Mouse (Mus musculus): ENCODE measurements around the gene Lpp.
A peak's percentile ranks its signal among the peaks of the same experiment; 100 is the strongest.

The Lpp gene

GRCm38 (mm10) chr16:24506237-24506636 lies 112.9 kb downstream of the Lpp start:
- no peak for DNase-seq

- DNase-seq = no peak
Measured at GRCm38 (mm10) chr16:24506740-24507139, 113.4 kb downstream of the Lpp start.

GRCm38 (mm10) chr16:24507927-24508540 lies 114.7 kb downstream of the Lpp start:
- DNase-seq = no peak

GRCm38 (mm10) chr16:24509100-24509812 lies 115.9 kb downstream of the Lpp start:
- no peak for DNase-seq

GRCm38 (mm10) chr16:24509813-24510166 lies 116.5 kb downstream of the Lpp start:
- DNase-seq = no peak

- no peak for DNase-seq
Measured at GRCm38 (mm10) chr16:24513228-24513627, 119.9 kb downstream of the Lpp start.

- no peak for DNase-seq
Measured at GRCm38 (mm10) chr16:24514802-24515727, 121.8 kb downstream of the Lpp start.

- DNase-seq = no peak
Measured at GRCm38 (mm10) chr16:24516993-24517392, 123.7 kb downstream of the Lpp start.

- DNase-seq = no peak
Measured at GRCm38 (mm10) chr16:24517501-24518042, 124.3 kb downstream of the Lpp start.

- no peak for DNase-seq
Measured at GRCm38 (mm10) chr16:24518785-24519184, 125.5 kb downstream of the Lpp start.

GRCm38 (mm10) chr16:24527219-24527618 lies 133.9 kb downstream of the Lpp start:
- DNase-seq = no peak

GRCm38 (mm10) chr16:24531681-24532080 lies 138.4 kb downstream of the Lpp start:
- DNase-seq = peak; percentile 43

- peak; percentile 31 for DNase-seq
Measured at GRCm38 (mm10) chr16:24535221-24535620, 141.9 kb downstream of the Lpp start.

- DNase-seq = no peak
Measured at GRCm38 (mm10) chr16:24536261-24536660, 143.0 kb downstream of the Lpp start.

- DNase-seq = no peak
Measured at GRCm38 (mm10) chr16:24539003-24539402, 145.7 kb downstream of the Lpp start.

- DNase-seq = no peak
Measured at GRCm38 (mm10) chr16:24542864-24543263, 149.6 kb downstream of the Lpp start.

- DNase-seq = no peak
Measured at GRCm38 (mm10) chr16:24545366-24545765, 152.1 kb downstream of the Lpp start.

- DNase-seq = no peak
Measured at GRCm38 (mm10) chr16:24558458-24558857, 165.2 kb downstream of the Lpp start.

- no peak for DNase-seq
Measured at GRCm38 (mm10) chr16:24559811-24560210, 166.5 kb downstream of the Lpp start.

GRCm38 (mm10) chr16:24560998-24561397 lies 167.7 kb downstream of the Lpp start:
- DNase-seq = no peak

- no peak for DNase-seq
Measured at GRCm38 (mm10) chr16:24561602-24562001, 168.3 kb downstream of the Lpp start.

- no peak for DNase-seq
Measured at GRCm38 (mm10) chr16:24565311-24565710, 172.0 kb downstream of the Lpp start.

GRCm38 (mm10) chr16:24566277-24566676 lies 173.0 kb downstream of the Lpp start:
- DNase-seq = no peak
